9 mouse cellular contexts compared by ENCODE assay signal in the genomic region with DNA sequence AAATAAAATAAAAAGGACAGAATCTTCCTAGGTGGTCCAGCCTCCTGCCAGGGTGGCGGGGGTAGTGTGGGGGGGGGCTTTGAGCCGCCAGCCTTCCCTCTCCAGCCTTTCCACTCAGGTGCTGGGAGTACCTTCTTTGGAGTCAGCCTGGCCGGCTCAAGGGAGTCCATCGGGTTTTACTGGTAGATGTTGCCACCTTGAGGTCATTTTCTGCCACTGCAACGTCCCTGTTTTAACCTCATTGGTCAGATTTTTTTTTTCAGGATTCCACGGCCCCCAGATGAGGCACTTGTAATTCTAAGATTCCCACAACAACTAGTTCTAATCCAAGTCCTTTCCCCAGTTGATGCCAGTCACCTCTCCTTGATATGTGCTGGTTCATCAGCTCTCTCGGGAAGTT. TPM values are rescaled to one million over a fixed set of nuclear protein-coding genes. Genes with fewer than 3 reads are reported as not detected.
DNase-seq lines count a peak whose midpoint lies in the region; ATAC-seq and TF ChIP-seq lines count a peak whose summit lies in the region.
"Had no signal": no experiment of that assay in that cellular context is flagged by ENCODE, and none has a peak within 500 bp of the region (broad histone marks: within the 10 kb centered on the region; RNA-seq: fewer than 3 reads in every experiment).

No protein-coding gene starts in this region.

- H3K36me3 ChIP-seq in liver, embryonic 14.5 days (replicated peaks; ENCODE audit: control insufficient read depth, insufficient read depth, low read depth), result no peaks in the 10 kb centered on the region
- H3K36me3 ChIP-seq: neural tube, embryonic 12.5 days had no signal

- no peak for ATAC-seq in liver, embryonic 14.5 days (ENCODE audit: insufficient read depth)

- peaks cover 1 to 8% of the 10 kb centered on the region in 2 experiments; a peak in 2 of 4 replicates for H3K4me1 ChIP-seq in liver, embryonic 14.5 days (replicated peaks; ENCODE audit: control insufficient read depth in 2 of 2, insufficient read depth in 2 of 2, low read length in 1 of 2)

- WGBS in liver, embryonic 14.5 days (ENCODE audit: insufficient replicate concordance), result 5% methylated on average over 7 of the region's 7 CpGs

- TF ChIP-seq EP300 in liver, embryonic 14.5 days (IDR thresholded peaks at IDR 0.05; ENCODE audit: low read depth), result no peak

- H3K27ac ChIP-seq in liver, embryonic 14.5 days, result no peak overlapping the region
- H3K27ac ChIP-seq: heart, embryonic 13.5 days; neural tube, embryonic 12.5 days had no signal

- DNase-seq in left cerebral cortex, adult 18-20 months (ENCODE audit: low spot score in 2 of 2), result peak; percentile 51 to 71
- no peak for DNase-seq in left cerebral cortex, adult 11 months (ENCODE audit: low spot score)
- DNase-seq in Muller cell, postnatal 12 days (ENCODE audit: inconsistent ontology term), result peak; percentile 45
- DNase-seq in cerebellum, adult 9-10 months, result peak; percentile 79
- peak; percentile 80 for DNase-seq in heart, postnatal 4 days
- DNase-seq in liver, embryonic 14.5 days (ENCODE audit: low read depth in 3 of 3, low spot score in 3 of 3), result peak in 2 of 3 experiments; percentile 26
- peak; percentile 72 for DNase-seq in right cerebral cortex, postnatal 14 days

- H3K4me3 ChIP-seq in liver, embryonic 14.5 days (ENCODE audit: insufficient read depth in 1 of 2, low read depth in 2 of 2, low read length in 2 of 2), result no peak overlapping the region
- H3K4me3 ChIP-seq: heart, embryonic 13.5 days; neural tube, embryonic 12.5 days had no signal

- H3K9me3 ChIP-seq in liver, embryonic 14.5 days (ENCODE audit: control insufficient read depth, low read length), result no peaks in the 10 kb centered on the region
- H3K9me3 ChIP-seq: neural tube, embryonic 12.5 days had no signal

- TF ChIP-seq CTCF in liver, embryonic 14.5 days (IDR thresholded peaks at IDR 0.05; ENCODE audit: low read depth), result peak; percentile 77

- H3K27me3 ChIP-seq in liver, embryonic 14.5 days (ENCODE audit: control insufficient read depth, insufficient read depth, low read length), result no peaks in the 10 kb centered on the region
- H3K27me3 ChIP-seq: heart, embryonic 13.5 days; neural tube, embryonic 12.5 days had no signal

- no peak overlapping the region for H3K4me2 ChIP-seq in liver, embryonic 14.5 days (ENCODE audit: low read depth)
- H3K4me2 ChIP-seq: heart, embryonic 13.5 days; neural tube, embryonic 12.5 days had no signal

- H3K9ac ChIP-seq in liver, embryonic 14.5 days (replicated peaks), result no peak overlapping the region
- H3K9ac ChIP-seq: heart, embryonic 13.5 days; neural tube, embryonic 12.5 days had no signal

RNA-seq across cellular contexts. Expression of a gene that starts 4.4 kb away (rescaled TPM):
- 10 to 100 TPM; 11.1 to 12.4 TPM for total RNA-seq in left cerebral cortex, adult 18-20 months (2021)
- total RNA-seq in heart, postnatal 4 days (2021), result 1 to 10 TPM; 6.9 to 8.2 TPM
- 1.7 and 1.9 TPM in 2 replicates for polyA plus RNA-seq in liver, embryonic 14.5 days (2012; rRNA removed)
- polyA plus RNA-seq in liver, embryonic 14.5 days (2014; fragmentation: Nextera tagmentation; extraction: Ambion mirVana), result 2.1 and 3.3 TPM in 2 replicates
